Mouse (Mus musculus) layer of hippocampus, postnatal 36 days (tissue): Measurements from ENCODE around the gene Olfr625-ps1. TPM values are rescaled to one million over a fixed set of nuclear protein-coding genes. Genes with fewer than 3 reads are reported as not detected.

Experiments used
- DNase-seq, 2 experiments: peaks; one replicate each; pipeline ENCODE4 v3.0.0; 2022
- total RNA-seq, 2 experiments: library from RNA; stranded (reverse); gene quantifications; 2 replicates each; pipeline ENCODE4 v1.2.3; 2021

The Olfr625-ps1 gene
- not detected for total RNA-seq

DNA sequence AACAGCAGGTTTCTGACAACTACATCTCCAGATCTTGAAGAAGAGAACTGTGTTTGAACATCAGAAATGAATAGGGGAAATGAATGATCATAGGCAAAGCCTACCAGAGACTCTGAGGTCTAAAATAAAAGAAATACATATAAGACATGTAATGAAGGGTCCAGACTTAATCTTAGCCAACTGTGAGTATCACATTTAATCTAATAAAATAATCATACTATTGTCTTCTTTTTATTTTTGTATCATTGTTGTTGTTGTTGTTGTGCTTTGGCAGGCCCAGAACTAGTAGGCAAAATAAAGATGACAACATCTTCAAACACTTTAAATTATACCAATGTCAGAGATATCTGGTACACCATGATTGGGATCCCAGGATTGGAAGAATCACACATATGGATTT lies at the start of gene Olfr625-ps1:
TSS of gene Olfr625-ps1 (plus strand) at position 301 of the 400 bp plus-strand sequence.
- DNase-seq, result no peak

DNA sequence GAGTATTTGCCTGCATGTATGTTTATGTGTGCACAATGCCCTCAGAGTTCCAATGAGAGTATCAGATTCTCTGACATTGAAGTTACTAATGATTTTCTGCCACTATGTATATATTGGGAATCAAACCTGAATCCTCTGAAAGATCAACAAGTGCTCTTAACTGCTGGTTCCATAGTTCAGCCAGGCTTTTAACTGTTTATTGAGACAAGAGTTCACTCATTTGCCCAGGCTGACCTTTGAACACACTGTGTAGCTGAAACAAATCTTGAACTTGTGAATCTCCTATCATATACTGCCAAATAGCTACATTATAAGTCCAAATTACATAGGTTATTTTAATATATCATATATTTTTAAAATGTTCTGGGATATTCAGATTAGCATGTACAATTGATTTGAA lies 45.7 kb upstream of the Olfr625-ps1 start:
- DNase-seq, result no peak

DNA sequence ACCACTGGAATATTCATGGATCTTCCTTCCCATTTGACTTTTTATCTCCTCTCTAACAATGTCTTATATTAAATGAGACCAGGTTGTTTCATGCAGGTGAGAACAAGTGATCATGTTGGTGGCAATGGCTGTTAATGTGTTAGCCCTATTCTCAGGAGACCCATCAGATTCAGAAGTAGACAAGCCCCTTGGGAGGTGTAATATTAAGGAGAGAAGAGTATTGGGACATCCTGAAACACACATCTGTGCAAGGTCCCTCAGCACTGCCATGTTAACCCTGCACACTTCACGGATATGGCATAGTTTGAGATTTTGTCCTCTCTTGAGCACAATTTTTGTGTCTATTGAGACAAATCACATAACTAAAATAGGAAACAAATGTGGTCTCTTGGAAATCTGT lies 39.9 kb upstream of the Olfr625-ps1 start, which contains the start of gene Olfr622:
TSS of gene Olfr622 (minus strand) at position 101 of the 400 bp plus-strand sequence.
- no peak for DNase-seq

DNA sequence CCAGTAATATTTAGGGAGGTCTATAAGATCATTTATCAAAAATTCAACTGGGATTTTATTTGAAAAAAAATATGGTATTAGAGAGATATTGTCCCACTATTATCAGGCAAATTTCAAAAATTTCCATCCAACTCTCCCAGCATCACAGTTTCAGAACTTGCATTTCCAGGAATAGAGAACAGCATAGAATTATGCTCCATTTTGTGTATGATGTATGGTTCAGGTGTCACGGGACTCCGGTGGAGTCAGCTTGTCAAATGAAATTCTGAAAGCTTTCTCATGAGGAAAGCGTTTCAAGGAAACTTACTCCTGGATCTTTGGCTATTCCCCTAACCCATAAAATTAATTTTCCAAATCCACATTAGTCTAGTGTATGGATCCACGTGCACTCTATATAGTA lies 38.5 kb upstream of the Olfr625-ps1 start:
- no peak for DNase-seq

DNA sequence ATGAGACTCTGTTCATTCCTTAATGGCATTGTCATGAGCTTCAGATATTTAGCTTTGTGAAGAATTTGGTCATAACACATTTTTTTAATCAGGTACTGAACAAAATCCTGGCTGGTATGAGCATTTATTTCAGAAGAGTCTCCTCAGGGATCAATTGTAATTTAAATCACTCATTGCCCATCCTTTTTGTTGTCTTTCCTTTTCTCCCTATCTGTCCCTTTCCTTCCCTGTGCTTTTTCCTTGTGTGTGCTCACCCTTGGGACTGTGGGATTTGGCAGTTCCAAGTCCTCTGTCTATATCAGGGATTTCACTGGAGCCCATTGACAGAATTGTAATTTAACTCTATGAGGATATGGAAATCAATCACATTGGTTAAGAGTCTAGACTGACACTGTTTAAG lies 18.9 kb upstream of the Olfr625-ps1 start, which contains the start of gene Olfr623:
TSS of gene Olfr623 (minus strand) at position 101 of the 400 bp plus-strand sequence.
- DNase-seq, result no peak

DNA sequence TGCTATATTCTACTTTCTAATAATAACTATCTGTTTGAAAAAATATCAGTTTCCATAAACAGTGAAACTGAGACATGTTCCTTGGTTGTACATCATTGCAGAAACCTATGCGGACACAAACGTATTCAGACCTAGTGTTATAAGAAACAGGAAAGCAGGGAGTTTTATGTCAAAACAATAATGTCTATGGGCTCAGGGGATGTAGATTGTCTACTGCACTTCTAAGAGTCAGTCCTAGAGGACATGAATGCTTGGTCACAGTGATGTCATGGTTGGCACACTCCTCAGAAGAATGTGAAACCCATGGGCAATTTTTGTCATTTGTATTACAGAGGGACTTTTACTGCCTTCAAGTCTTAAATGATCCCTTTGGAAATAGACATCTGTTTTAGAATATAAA lies 11.4 kb upstream of the Olfr625-ps1 start, which contains the start of gene Olfr624:
TSS of gene Olfr624 (minus strand) at position 101 of the 400 bp plus-strand sequence.
- no peak for DNase-seq

DNA sequence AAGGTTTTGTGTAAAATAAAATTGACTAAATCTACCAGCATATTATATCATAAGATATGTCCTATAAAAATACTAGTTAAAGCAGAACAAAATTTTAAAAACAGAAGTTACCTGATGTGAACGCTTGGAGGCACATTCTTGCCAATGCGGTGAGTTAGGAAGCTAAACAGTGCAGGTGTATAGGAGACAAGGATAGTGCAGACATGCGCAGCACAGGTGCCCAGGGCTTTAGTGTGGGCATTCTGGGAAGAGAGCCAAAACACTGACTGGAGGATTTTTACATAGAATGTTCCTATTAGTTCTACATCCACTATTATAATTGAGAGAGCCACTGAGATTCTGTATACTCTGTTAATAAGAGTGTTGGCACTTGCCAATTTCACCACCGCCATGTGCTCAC lies 16.9 kb downstream of the Olfr625-ps1 start:
- DNase-seq, result no peak

DNA sequence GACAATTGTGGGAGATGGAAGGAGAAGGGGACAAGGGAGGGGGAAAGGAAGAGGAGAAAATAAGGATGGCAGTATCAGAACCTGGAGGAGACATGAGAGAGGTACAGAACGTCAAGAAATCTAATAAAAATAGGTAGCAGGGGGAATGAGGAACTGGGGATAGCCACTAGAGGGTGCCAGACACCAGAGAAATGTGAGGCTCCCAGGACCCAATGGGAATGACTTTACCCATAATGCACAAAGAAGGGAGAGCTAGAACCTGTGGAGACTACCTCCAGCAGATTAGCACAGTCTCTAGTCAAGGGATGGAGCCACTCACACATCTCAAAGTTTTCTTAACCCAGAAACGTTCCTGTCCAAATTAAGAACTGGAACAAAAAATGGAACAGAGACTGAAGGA lies 29.5 kb downstream of the Olfr625-ps1 start:
- no peak for DNase-seq

DNA sequence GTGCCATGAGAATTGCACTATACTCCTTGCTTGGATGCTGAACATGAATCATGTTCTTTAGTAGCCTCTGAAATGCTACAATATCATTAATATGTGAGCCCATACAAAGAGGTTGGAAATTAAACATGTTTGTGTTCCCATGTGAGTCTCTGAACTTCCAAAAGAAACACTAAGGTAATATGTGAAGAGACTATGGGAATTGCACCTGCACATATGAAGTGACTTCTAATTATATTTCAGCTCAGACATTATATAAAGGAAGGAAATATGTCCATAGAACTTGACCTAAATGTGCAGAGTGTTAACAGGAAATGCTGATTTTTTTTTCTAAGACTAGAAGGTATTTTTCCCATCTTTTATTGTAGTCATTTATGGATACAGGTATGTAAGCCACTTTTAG lies 31.9 kb downstream of the Olfr625-ps1 start, which contains the start of gene Olfr243:
TSS of gene Olfr243 (plus strand) at position 301 of the 400 bp plus-strand sequence.
- DNase-seq, result no peak

DNA sequence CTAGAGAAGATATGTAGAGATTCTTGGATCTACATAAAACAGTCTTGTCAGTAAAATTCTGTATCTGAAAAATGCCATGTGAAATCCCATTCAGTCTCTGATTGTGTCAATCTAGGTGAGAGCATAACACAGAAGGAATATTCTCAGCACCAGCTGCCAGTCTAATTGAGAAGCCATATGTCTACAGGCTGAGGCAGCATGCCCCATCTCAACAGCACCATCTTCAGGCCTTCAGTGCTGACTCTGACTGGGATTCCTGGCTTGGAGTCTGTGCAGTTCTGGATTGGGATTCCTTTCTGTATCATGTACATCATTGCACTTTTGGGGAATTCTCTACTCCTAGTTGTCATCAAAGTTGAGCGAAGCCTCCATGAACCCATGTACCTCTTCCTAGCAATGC lies 33.9 kb downstream of the Olfr625-ps1 start:
- DNase-seq, result peak; percentile 7 to 11

DNA sequence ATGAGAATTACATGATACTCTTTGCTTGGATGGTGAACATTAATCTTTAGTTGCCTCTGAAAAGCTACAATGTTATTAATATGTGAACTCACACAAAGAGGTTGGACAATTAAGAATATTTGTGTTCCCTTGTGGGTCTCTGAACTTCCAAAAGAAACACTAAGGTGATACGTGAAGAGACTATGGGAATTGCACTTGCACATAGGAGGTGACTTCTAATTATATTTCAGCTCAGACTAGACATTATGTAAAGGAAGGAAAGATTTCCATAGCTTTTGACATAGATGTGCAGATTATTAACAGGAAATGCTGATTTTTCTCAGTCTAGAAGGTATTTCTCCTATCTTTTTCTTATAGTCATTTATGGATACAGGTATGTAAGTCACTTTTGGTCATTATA lies 47.6 kb downstream of the Olfr625-ps1 start, which contains the start of gene Olfr628:
TSS of gene Olfr628 (plus strand) at position 301 of the 400 bp plus-strand sequence.
- no peak for DNase-seq

Other genes with a start within 250 kb of the Olfr625-ps1 start
- gene Olfr605, start 237.3 kb upstream of the Olfr625-ps1 start, total RNA-seq, result not detected
- not detected for gene Olfr606, start 233.7 kb upstream of the Olfr625-ps1 start, total RNA-seq
- gene Olfr607, start 218.6 kb upstream of the Olfr625-ps1 start, total RNA-seq, result not detected
- not detected for gene Olfr608, start 212.8 kb upstream of the Olfr625-ps1 start, total RNA-seq
- not detected for gene Olfr609, start 184.7 kb upstream of the Olfr625-ps1 start, total RNA-seq
- gene Olfr610, start 170.6 kb upstream of the Olfr625-ps1 start, total RNA-seq, result not detected
- gene Olfr611, start 161.9 kb upstream of the Olfr625-ps1 start, total RNA-seq, result not detected
- gene Olfr612, start 140.0 kb upstream of the Olfr625-ps1 start, total RNA-seq, result not detected
- gene Olfr613, start 134.6 kb upstream of the Olfr625-ps1 start, total RNA-seq, result not detected
- gene Olfr615, start 126.6 kb upstream of the Olfr625-ps1 start, total RNA-seq, result not detected
- gene Olfr616, start 113.6 kb upstream of the Olfr625-ps1 start, total RNA-seq, result not detected
- gene Olfr617, start 109.7 kb upstream of the Olfr625-ps1 start, total RNA-seq, result not detected
- not detected for gene Olfr618, start 92.6 kb upstream of the Olfr625-ps1 start, total RNA-seq
- gene Olfr619, start 82.1 kb upstream of the Olfr625-ps1 start, total RNA-seq, result not detected
- gene Olfr620, start 70.2 kb upstream of the Olfr625-ps1 start, total RNA-seq, result not detected
- not detected for gene Olfr622, start 40.0 kb upstream of the Olfr625-ps1 start, total RNA-seq
- not detected for gene Olfr623, start 19.0 kb upstream of the Olfr625-ps1 start, total RNA-seq
- not detected for gene Olfr624, start 11.5 kb upstream of the Olfr625-ps1 start, total RNA-seq
- gene Olfr243, start 32.0 kb downstream of the Olfr625-ps1 start, total RNA-seq, result not detected
- not detected for gene Olfr628, start 47.7 kb downstream of the Olfr625-ps1 start, total RNA-seq
- gene Olfr629, start 62.2 kb downstream of the Olfr625-ps1 start, total RNA-seq, result not detected
- gene Olfr630, start 74.6 kb downstream of the Olfr625-ps1 start, total RNA-seq, result not detected
- gene Olfr69, start 88.9 kb downstream of the Olfr625-ps1 start, total RNA-seq, result not detected
- not detected for gene Olfr68, start 97.0 kb downstream of the Olfr625-ps1 start, total RNA-seq
- not detected for gene Olfr67, start 109.1 kb downstream of the Olfr625-ps1 start, total RNA-seq
- 10 to 100 TPM; 35.4 to 54.6 TPM for gene Hbb-bt, start 131.3 kb downstream of the Olfr625-ps1 start, total RNA-seq
- 100 to 1,000 TPM; 247 to 439 TPM for gene Hbb-bs, start 145.4 kb downstream of the Olfr625-ps1 start, total RNA-seq
- gene Hbb-bh2, start 157.8 kb downstream of the Olfr625-ps1 start, total RNA-seq, result not detected
- gene Hbb-bh1, start 160.4 kb downstream of the Olfr625-ps1 start, total RNA-seq, result not detected
- gene Hbb-y, start 170.5 kb downstream of the Olfr625-ps1 start, total RNA-seq, result not detected
- gene Olfr66, start 203.5 kb downstream of the Olfr625-ps1 start, total RNA-seq, result not detected
- gene Olfr64, start 211.8 kb downstream of the Olfr625-ps1 start, total RNA-seq, result not detected
- gene Olfr65, start 220.8 kb downstream of the Olfr625-ps1 start, total RNA-seq, result not detected
- gene Olfr631, start 246.1 kb downstream of the Olfr625-ps1 start, total RNA-seq, result not detected